Mouse (Mus musculus): ENCODE measurements around the gene Tmem144. TPM values are rescaled to one million over a fixed set of nuclear protein-coding genes. Genes with fewer than 3 reads are reported as not detected.

Gene Tmem144
- total RNA-seq (2022) = 1 to 10 TPM in 3 of 4 experiments, under 1 TPM in 1; 0.97 to 1.8 (median 1.4) TPM

DNA sequence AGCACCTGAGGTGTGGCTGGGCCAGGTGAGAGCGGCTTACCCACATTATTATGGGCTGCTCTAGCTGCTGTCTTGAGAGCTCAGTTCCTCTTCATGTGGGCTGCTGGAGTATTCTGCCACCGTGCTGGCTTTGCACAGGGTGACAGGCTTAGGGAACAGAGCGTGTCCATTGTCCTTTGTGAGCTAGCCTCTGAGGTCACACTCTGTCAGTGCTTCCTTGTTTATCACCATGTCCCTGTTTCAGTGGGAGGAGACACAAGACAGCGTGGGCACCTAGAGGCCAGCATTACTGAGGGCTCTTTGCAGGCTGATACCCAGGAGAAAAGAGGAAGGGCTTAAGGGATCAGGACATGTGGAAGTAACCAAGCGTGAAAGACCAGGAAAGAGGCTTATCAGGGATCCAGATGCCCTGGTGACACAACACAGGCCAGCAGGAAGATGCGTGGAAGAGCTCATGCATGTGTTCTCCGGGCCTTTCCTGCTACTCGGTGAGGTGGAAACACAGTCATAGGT, at the start of gene Tmem144:
TSS of gene Tmem144 (minus strand) at position 120 of the 513 bp plus-strand sequence.
- DNase-seq (ENCODE audit: low spot score in 2 of 2) = no peak

DNA sequence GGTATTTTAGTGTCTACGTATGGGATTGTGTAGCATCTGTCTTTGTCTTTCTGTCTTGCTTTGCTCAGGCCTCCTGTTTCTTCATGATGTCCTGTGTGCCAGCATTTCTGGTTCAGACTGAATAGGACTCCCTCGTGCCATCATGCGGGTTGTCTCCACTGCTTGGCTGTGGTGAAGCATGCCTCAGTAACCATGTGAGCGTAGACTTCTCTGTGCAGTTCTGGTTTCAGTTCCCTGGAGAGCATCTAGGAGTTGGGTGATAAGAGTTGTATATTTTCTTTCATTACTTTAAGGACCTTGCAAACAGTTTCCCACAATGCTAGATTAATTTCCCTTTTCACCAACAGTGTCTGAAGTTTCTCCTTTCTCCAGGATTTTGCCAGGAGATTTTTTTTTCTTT, 49.2 kb upstream of the Tmem144 start:
- no peak for DNase-seq (ENCODE audit: low spot score in 2 of 2)

DNA sequence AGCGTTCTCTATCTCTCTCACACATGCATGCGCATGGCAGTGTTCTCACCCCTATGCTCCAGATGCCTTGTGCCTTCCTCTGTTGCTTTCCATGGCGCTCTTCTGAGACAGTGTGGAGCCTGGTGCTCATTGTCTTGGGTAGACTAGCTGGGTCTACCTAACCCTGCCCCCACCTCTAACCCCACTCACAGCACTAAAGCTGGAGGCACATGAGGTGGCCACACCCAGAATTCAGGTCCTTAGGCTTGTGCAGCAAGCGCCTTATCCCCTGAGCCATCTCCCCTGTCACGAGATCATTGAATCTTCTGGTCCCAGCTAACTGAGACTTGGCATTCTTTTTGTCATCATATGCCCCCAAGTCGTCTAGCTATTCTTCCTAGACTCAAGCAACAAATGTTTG, 48.7 kb upstream of the Tmem144 start:
- no peak for DNase-seq (ENCODE audit: low spot score in 2 of 2)

DNA sequence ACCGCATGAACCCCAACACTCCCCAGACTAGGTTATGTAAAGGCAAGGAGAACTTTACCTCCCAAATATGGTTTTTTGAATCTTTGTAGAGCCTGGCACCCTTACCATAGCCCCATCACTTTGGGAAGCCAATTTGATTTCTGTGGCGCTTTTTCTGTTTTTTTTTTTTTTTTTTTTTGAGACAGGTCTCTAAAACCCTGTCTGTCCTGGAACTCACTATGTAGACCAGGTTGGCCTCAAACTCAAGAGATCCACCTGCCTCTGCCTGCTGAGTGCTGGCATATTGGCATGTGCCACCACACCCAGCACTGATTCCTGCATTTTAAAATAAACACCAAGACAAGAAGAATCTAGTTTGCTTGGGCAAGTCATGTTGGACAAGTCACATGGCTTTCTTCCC, 47.9 kb upstream of the Tmem144 start:
- DNase-seq (ENCODE audit: low spot score in 2 of 2) = no peak

DNA sequence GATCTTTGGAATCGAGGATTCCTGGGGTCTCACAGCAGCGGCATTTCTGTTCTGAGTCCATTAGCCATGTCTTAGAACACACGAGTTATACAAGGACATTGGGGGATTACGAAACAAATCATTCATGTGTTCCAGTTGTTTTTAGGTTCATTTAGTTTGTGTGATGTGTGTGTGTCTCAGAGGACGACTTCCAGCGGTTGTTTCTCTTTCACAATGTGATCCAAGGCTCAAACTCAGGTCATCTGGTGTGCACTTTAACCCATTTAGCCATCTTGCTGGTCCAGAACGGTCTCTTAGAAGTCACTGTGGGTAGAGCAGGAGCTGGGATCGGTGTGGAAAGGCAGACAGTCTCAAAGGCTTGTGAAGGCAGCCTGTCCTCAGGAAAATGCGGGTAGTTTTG, 47.3 kb upstream of the Tmem144 start:
- DNase-seq (ENCODE audit: low spot score in 2 of 2) = no peak

DNA sequence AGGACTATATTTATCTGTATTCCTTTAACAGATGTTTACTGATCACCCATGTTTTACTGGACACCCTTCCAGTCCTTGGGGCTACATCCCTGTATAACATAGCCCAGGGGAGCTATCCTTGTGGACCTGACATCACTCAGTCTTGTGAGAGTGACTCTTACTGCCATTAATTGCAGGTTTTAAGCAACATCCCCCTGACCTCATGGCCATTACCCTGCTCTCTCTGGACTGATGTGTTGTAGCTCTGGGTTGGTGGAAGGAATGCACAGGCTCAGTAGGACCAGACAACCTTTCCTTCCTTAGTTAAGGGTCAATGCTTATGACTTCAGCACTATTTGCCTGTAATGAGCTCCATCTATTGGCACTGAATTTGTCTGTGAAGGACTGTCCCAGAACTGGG, 45.9 kb upstream of the Tmem144 start:
- no peak for DNase-seq (ENCODE audit: low spot score in 2 of 2)

DNA sequence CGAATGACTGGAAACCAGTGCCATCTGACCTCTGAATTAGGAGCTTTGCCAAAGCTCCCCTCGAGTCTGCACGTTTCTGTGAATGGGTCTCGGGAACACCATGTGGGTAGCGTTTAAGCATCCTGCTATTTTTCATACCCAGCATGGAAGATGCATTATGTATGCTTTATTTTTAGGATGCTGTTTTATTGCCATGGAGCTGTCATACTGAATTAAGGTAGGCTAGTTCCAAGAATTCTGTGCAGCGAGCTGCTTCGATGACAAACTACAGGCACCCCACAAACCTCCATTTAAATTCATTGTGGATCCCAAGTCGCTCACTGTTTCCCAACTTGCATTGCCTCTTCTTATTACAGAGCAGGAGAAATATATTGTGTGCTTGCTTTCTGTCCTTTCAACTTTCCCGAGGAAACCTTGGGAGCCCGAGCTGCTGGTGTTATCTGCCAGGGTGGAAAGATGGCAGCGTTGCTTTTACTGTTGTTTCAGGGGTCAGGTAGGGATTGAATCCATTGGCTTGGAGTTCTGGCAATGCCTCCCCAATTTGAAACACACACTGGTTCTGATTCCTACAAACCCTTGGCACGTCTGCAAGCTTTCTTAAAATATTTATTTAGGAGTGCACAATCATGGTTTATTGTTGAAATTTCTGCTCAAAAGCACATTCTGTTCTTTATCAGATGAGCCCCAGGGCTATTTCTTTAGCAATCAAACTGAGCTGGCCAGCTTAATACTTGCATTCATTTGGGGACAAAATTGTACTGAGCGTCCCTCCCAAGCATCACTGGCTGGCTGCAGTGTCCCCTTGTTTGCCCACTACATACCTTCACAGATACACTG, 45.2 kb upstream of the Tmem144 start:
- DNase-seq (ENCODE audit: low spot score in 2 of 2) = peak in 1 of 2 experiments; percentile 17

DNA sequence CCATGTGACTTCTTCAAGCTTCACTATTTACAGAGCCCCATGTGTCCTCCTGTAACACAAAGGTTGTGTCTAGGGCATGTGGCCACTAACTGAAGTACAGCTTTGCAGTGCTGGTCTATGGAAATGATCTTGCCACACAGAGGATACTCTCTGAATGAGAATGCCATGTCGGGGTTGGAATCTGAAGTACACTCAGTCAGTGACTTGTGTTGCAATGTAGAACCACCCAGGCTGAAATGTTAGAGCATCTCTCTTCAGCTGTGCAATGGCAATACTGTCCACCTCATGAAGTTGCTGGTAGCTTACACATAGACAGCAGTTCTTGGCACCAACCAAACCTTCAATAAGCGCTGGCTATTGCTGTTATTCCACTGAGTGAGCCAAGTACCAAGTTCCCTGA, 35.4 kb upstream of the Tmem144 start:
- DNase-seq (ENCODE audit: low spot score in 2 of 2) = no peak

DNA sequence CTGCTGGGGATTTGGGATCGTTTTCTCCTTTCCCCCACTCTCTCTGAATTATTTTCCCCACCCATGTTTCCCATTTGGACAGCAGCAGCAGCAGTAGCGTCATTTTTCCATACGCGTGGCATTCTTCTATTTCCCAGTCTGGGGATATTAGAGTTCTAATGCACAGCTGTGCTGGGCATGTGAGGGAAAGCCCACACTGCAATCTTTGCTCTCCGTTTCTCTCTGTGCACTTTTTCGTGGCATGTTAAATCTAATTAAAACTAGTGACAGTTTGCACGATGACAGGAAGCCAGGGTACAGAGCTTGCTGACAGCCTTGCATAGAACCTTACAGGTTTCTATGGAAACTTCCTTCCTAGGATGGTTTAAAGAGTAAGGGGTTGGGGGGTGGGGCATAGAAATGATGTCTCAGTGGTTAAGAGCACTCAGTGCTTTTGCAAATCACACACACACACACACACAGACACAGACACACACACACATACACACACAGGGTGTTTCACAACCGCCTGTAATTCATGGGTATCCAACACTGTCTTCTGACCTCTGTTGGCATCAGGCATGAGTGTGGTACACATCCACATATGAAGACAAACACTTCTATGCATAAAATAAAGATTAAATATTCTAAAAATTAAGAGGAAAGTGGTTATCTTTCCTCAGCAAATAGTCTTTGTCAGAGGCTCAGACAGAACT, 34.7 kb upstream of the Tmem144 start:
- no peak for DNase-seq (ENCODE audit: low spot score in 2 of 2)

DNA sequence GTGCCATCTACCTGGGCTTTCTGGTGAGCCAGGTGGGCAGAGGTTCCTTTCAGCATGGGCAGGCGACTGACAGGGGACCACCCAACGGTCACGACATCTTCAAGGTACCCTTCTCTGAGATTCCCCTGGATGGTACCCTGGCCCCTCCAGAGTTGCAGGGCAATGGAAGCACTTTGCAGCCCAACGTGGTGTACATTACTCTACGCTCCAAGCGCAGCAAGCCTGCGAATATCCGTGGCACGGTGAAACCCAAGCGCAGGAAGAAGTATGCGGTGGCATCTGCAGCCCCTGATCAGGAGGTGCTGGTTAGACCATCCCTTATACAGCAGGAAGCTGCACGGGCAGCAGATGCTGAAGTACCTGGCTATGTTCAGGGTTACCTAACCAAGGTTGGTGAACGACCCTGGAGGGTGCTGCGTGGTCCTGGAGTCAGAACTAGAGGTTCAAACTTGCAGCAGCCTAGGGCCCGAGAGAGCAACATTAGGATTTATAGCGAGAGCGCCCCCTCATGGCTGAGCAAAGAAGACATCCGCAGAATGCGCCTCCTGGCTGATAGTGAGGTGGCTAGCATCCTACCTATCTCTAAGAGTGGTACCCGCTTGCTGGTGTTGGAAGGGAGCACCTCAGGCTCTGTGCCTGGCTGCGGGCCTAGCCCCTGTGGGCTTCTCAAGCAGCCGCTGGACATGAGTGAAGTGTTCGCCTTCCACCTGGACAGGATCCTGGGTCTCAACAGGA, 34.0 kb upstream of the Tmem144 start:
- DNase-seq (ENCODE audit: low spot score in 2 of 2) = peak in 1 of 2 experiments; percentile 25

DNA sequence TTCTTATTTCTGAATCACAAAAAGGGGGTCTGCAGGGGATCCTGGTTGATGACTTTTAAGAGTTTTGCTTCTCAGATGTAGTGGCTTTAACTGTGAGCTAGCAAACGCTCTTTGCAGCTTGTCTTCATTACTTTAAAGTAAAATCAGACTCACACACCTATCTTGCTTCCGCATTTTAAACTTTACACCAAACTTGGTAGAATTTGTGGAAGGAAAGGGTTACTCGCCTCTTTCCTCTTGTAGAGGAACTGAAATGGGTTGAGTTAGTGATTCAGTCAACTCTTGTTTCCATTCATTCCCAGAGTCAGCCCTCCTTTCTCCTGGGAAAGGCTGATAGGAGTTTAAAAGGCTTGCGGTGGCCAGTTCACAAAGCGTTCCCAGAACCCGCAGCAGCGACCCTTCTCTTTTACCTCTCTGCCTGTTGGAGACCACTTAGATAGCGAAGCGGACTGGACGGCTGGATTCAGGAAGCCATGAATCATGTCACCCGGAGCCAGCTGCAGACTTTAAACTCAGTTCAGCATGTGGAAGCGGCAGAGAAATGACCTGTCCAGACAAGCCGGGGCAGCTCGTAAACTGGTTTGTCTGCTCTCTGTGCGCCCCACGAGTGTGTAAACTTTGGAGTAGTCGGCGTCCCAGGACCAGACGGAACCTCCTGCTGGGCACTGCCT, 33.2 kb upstream of the Tmem144 start:
- DNase-seq (ENCODE audit: low spot score in 2 of 2) = no peak

DNA sequence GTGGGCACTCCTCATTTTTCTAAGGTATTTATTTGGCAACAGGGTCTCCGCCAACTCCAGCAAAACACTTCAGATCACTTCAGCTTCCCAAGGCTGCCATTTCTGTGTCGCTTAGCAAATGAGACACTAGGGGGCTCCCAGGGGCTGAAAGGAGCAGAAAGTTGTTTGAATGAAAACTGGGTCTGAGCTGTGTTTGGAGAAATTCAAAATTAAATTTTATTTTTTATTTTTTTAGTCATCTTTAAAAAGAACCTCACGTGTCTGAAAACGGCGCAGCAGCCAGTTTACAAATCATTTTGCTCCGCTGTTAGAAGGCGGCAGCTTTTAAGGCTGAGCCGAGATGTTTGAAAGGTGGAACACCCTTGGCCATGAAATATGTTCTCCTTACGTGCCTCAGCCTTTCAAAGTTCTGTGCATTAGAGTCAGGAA, 32.2 kb upstream of the Tmem144 start:
- peak in 1 of 2 experiments; percentile 25 for DNase-seq (ENCODE audit: low spot score in 2 of 2)

DNA sequence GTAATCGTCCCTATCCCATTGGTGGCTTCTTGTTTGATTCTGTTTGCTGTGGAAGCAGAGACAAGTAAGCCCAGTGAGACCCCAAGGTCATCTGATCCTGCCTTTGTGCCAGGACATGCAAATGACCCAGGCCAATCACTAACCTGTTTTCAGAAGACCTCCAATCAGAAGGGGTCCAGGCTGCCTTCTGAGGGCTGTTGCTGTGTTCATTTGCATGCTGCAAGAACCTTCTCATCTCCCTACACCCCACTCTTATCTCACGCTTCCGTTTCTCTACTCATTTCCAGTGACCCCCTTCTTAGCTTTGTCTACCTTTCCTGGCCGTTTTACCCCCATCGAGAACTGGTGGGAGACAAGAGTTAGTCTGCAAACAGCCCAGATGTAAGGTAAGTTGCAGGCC, 31.7 kb upstream of the Tmem144 start, which contains the start of gene Fam198b:
TSS of gene Fam198b (plus strand) at position 229 of the 400 bp plus-strand sequence.
- DNase-seq (ENCODE audit: low spot score in 2 of 2) = no peak

DNA sequence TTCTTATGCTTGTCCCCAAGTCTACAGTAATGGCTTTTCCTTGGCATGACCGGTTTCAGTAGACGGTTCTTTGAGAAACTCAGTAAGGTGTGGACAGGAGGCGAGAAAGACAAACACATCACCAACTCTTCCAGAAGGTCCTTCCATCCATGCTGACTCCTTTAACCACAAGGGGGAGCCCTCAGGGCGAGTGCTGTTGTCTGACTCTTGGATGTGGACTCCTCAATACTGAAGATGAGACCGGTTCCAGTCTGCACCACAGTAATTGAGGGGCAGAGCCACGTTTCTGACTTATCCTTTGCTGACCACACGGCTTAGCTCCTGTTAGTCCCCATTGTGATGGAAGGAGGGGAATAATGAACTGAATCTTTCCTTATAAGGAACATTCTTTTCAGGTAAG, 30.5 kb upstream of the Tmem144 start:
- peak; percentile 48 to 51 for DNase-seq (ENCODE audit: low spot score in 2 of 2)

DNA sequence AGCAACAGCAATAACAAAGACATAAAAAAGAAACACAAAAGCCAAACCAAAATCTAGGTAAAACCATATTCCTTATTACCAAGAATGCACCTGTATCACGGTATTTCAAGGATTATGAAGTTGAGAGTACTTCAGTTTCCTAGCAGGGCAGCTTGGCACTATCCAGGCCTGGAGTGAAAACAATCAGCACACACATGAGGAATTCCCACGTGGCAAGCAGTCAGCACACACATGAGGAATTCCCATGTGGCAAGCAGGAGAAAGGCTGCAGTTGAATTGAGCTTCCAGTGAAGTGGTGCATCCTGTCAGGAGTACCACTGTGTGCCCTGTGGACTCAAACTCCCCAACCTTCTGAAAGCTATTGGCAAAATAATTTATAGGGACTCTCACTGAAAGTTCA, 29.1 kb upstream of the Tmem144 start:
- DNase-seq (ENCODE audit: low spot score in 2 of 2) = no peak

DNA sequence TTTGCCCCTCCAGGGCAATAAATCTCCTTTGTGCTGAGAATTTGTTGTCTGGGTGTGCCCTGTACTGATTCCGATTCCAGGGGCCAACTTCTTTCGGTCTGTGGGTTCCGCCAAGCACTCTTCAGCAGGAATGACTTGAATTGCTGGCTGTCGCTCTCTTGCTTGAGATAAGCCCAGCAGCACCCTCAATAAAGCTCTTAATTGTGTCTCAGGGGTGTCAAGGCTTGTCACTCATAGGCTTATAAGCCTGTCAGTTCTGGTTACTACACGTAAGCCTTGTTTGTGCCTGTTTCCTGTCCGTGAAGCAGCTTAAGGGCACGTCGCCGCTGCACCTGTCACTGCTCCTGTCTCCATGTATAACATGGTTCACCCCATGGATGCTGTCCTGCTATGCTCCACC, 26.7 kb upstream of the Tmem144 start:
- DNase-seq (ENCODE audit: low spot score in 2 of 2) = no peak

DNA sequence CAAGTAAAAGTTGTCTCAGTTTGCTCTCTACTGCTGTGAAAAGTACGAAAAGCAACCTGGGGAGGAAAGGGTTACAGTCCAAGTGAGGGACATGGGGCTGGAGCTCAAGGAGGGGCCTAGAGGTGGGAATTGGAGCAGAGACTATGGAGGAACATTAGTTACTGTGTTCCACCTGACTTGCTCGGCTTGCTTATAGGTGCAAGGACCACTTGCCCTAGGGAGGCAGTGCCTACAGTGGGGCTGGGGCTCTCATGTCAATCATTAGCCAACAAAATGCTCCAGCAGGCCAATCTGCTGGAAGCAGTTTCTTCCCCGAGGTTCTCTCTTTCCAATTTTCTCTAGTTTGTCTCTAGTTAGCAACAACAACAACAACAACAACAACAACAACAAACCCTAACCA, 25.8 kb upstream of the Tmem144 start:
- no peak for DNase-seq (ENCODE audit: low spot score in 2 of 2)

DNA sequence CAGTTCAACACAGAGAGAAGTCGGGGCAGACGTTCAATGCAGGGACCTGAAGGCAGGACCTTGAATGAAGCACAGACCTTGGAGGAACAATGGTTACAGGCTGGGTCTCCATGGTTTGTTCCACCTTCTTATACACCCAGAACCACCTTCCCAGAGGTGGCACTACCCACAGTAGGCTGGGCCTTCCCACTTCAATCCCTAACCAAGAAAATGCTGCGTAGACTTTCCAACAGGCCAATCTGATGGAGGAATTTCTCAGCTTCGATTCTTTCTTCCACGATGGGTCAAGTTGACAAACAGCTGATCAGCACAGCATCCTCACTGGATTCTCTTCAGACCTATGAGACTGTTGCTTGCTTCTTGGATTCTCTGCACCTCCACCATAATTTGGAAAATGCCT, 22.9 kb upstream of the Tmem144 start:
- no peak for DNase-seq (ENCODE audit: low spot score in 2 of 2)

DNA sequence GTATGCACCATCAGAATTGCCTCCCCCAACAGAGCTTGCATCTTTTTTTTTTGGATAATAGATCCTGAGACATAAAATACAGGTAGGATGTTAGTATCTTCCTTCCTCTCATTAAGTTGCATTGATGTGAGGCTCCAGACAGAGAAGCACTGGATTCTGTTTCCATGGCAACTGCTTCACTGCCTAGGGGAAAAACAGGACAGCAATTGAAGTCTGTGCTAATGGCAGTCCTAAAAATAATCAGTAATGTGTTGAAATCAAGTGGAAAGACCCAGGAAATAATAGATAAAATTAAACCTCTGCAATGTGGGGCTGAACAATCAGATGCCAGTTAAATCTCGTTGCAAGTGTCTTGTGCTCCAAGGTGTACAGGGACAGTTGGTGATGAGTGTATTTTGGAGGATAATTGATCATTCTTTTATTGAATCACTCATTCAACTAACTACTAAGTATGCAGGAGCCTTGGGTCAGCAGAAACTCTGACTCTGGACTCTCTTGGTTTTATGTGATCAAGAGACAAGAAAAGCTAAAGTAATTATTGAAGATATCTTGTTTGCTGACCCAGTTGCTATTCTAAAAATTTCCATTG, 14.6 kb upstream of the Tmem144 start:
- DNase-seq (ENCODE audit: low spot score in 2 of 2) = no peak

DNA sequence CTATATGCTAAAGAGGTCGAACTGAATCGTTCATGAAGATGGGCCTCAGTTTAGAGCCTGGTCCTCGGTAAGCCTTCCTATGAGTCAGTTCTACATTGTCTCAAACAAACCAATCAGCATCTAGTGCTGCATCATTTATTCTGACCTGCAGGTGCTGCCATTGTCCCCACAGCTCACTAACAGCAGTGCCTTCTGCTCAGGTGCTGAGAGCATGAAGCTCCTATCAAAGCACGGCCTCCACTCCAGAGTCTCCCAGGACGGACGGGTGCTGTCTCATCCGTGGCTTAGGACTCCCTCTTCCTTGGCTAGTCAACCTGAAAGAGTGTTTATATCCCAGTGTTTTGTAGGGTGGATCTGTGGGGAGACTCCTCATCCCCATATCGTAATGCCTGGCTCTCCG, 14.0 kb upstream of the Tmem144 start:
- no peak for DNase-seq (ENCODE audit: low spot score in 2 of 2)

DNA sequence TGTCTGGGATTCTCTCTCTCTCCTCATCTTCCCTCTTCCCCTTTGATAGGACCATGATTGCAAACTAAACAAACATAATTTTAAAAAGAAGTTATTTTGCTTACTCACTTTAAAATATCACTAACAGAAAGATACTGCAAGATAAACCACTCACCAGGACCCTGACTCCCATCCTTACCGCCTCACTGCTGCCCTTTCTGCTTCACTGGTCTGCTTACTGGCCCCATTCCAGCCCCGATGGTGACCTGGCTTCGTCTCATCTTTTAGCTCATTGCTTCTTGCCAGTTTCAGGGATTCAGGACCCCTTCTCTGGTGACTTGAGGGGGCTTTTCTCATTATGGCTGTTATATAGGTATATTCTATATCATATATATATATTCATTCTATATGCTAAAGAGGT, 13.5 kb upstream of the Tmem144 start:
- no peak for DNase-seq (ENCODE audit: low spot score in 2 of 2)

All from gastrocnemius, adult 8-10 months (tissue).